Mouse (Mus musculus) cortical plate, adult 2 months (tissue): Measurements from ENCODE around the gene Lrch3.

ENCODE experiments used
- CTCF ChIP-seq: fragments of 200-500 bp; IDR thresholded peaks from 2 replicates; pipeline ENCODE4 v1.5.1; 2011; ENCODE audit warnings: mild to moderate bottlenecking, control low read depth, low read length; ENCODE audit not compliant: insufficient read depth; ENCODE audit errors: extremely low read depth
- POLR2A ChIP-seq: fragments of 200-500 bp; IDR thresholded peaks from 2 replicates; pipeline ENCODE4 v1.6.1; 2011; ENCODE audit warnings: mild to moderate bottlenecking, low read length, control low read depth; ENCODE audit not compliant: insufficient read depth; ENCODE audit errors: extremely low read depth

GRCm38 (mm10) chr16:32945379-32945778 lies 31.5 kb downstream of the Lrch3 start:
- TF ChIP-seq POLR2A, result no peak
- no peak for TF ChIP-seq CTCF
